Mouse (Mus musculus) heart, postnatal 14 days (tissue): Measurements from ENCODE around the gene Scnn1a. TPM values are rescaled to one million over a fixed set of nuclear protein-coding genes. Genes with fewer than 3 reads are reported as not detected.
"Not testable (repeated sequence)": the region's sequence is repeated elsewhere in the genome, so short reads cannot be mapped to it uniquely, and the experiment has no call there.

ENCODE experiments used
- DNase-seq, 2 experiments: peaks; one replicate each; pipeline ENCODE4 v3.0.0; 2021 to 2022
- intact Hi-C: fragments of 180-260 bp; cut with DNase I; formaldehyde crosslinking; loops from one replicate; pipeline ENCODE4 v1.15.1; 2025
- long read RNA-seq, 2 experiments: library from polyadenylated mRNA; stranded (forward); transcript quantifications; one replicate each; pipeline ENCODE4 v2.0.0; 2021
- total RNA-seq, 2 experiments: library from RNA; stranded (reverse); gene quantifications; 2 replicates each; pipeline ENCODE4 v1.2.3; 2021

Gene Scnn1a
- total RNA-seq = 1 to 10 TPM in 1 of 2 experiments, under 1 TPM in 1; 1.00 to 1.1 TPM
- long read RNA-seq, experiment 1, partial matches to known transcripts = 1 of 1 reads
- long read RNA-seq, experiment 1, other reads (novel, unspliced or antisense) = 0 of 1 reads
- long read RNA-seq, experiment 2, partial matches to known transcripts = 2 of 2 reads
- long read RNA-seq, experiment 2, other reads (novel, unspliced or antisense) = 0 of 2 reads

GRCm38 (mm10) chr6:125320323-125320722 lies at the start of gene Scnn1a:
Scnn1a (plus strand) TSS chr6:125320659.
- intact Hi-C loops = no loop called here
- no peak for DNase-seq

GRCm38 (mm10) chr6:125271455-125272227 lies 48.8 kb upstream of the Scnn1a start:
- DNase-seq = peak; percentile 92 to 94
- intact Hi-C loops = loop anchor here (1.0 to 10.0 kb wide), 5 partner anchors 52 to 333 kb away; partner anchors contain the start of genes Acrbp and Iffo1

GRCm38 (mm10) chr6:125272228-125272785 lies 48.2 kb upstream of the Scnn1a start:
- intact Hi-C loops = loop anchor here (5.0 to 10.0 kb wide), 3 partner anchors 125 to 332 kb away; partner anchors contain the start of genes Acrbp and Iffo1
- no peak for DNase-seq

GRCm38 (mm10) chr6:125274841-125275563 lies 45.5 kb upstream of the Scnn1a start:
- peak; percentile 50 to 64 for DNase-seq
- intact Hi-C loops = loop anchor here (1.0 to 10.0 kb wide), 5 partner anchors 52 to 330 kb away; partner anchors contain the start of genes Acrbp and Iffo1

GRCm38 (mm10) chr6:125279729-125280128 lies 40.7 kb upstream of the Scnn1a start:
- DNase-seq = no peak
- intact Hi-C loops = loop anchor here (5.0 to 10.0 kb wide), 2 partner anchors 48 to 325 kb away; no protein-coding TSS in a partner anchor

GRCm38 (mm10) chr6:125282721-125283120 lies 37.7 kb upstream of the Scnn1a start:
- DNase-seq, intact Hi-C loops: not testable (repeated sequence)

GRCm38 (mm10) chr6:125284250-125284649 lies 36.2 kb upstream of the Scnn1a start:
- intact Hi-C loops = no loop called here
- DNase-seq = no peak

- intact Hi-C loops = no loop called here
Observed at GRCm38 (mm10) chr6:125284751-125285150, 35.7 kb upstream of the Scnn1a start.

GRCm38 (mm10) chr6:125285890-125286289 lies 34.6 kb upstream of the Scnn1a start, which contains the start of gene Tuba3a:
Tuba3a (minus strand) TSS chr6:125286042.
- DNase-seq = no peak
- intact Hi-C loops = no loop called here

More at GRCm38 (mm10) chr6:125284751-125285150, 35.7 kb upstream of the Scnn1a start:
- no peak for DNase-seq

GRCm38 (mm10) chr6:125286944-125287343 lies 33.5 kb upstream of the Scnn1a start:
- intact Hi-C loops = no loop called here
- DNase-seq = no peak

- intact Hi-C loops = no loop called here
- DNase-seq = no peak
Observed at GRCm38 (mm10) chr6:125288730-125289129, 31.7 kb upstream of the Scnn1a start.

GRCm38 (mm10) chr6:125291329-125291728 lies 29.1 kb upstream of the Scnn1a start:
- DNase-seq = no peak
- intact Hi-C loops = no loop called here

- DNase-seq = no peak
- intact Hi-C loops = no loop called here
Observed at GRCm38 (mm10) chr6:125292256-125292655, 28.2 kb upstream of the Scnn1a start.

GRCm38 (mm10) chr6:125294049-125294448 lies 26.4 kb upstream of the Scnn1a start:
- intact Hi-C loops = no loop called here
- no peak for DNase-seq

- no peak for DNase-seq
- intact Hi-C loops = no loop called here
Observed at GRCm38 (mm10) chr6:125297149-125297820, 23.2 kb upstream of the Scnn1a start.

- DNase-seq = no peak
- intact Hi-C loops = no loop called here
Observed at GRCm38 (mm10) chr6:125300982-125301381, 19.5 kb upstream of the Scnn1a start.

GRCm38 (mm10) chr6:125302231-125302982 lies 18.1 kb upstream of the Scnn1a start:
- intact Hi-C loops = no loop called here
- no peak for DNase-seq

- no peak for DNase-seq
- intact Hi-C loops = no loop called here
Observed at GRCm38 (mm10) chr6:125303242-125303641, 17.2 kb upstream of the Scnn1a start.

- intact Hi-C loops = not testable (repeated sequence)
Observed at GRCm38 (mm10) chr6:125304408-125304807, 16.1 kb upstream of the Scnn1a start.

More at GRCm38 (mm10) chr6:125304408-125304807, 16.1 kb upstream of the Scnn1a start:
- not testable (repeated sequence) for DNase-seq
